Mouse (Mus musculus): ENCODE results near the gene Tmem156.

DNA sequence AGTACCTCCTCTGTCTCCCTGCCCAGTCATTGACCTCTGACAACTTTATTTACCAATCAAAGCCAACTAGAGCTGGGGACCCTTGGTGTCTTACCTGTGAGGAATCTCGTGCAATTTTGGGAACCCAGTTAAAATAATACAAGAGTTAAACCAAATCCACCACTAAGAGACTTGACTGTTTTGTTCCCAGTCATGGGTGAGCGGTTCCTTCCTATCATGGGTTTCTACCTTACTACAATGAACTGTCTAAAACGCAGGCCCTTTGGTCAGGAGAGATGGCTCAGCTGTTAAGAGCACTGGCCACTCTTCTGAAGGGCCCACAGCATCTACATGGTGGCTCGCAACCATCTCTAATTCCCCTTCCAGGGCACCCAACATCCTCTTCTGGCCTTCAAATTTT is 10.1 kb downstream of the Tmem156 start:
- no peak for TF ChIP-seq CTCF (IDR thresholded peaks at IDR 0.05; ENCODE audit: control insufficient read depth, insufficient read depth, insufficient read length)
- no peak for TF ChIP-seq MAX (IDR thresholded peaks at IDR 0.05)
- no peak for TF ChIP-seq MYOD1 (IDR thresholded peaks at IDR 0.05; ENCODE audit: control insufficient read depth, insufficient read length, low read depth)
- TF ChIP-seq CEBPB (IDR thresholded peaks at IDR 0.05; ENCODE audit: low read depth): no peak
- TF ChIP-seq FOSL1 (IDR thresholded peaks at IDR 0.05; ENCODE audit: insufficient read depth, low read length, poor library complexity, severe bottlenecking): no peak
- no peak for TF ChIP-seq USF1 (IDR thresholded peaks at IDR 0.05; ENCODE audit: low read depth)
- TF ChIP-seq MYOG (IDR thresholded peaks at IDR 0.05; ENCODE audit: control insufficient read depth, extremely low read depth, insufficient read length): no peak
